Mouse (Mus musculus): ENCODE results near the gene Dbn1. TPM values are rescaled to one million over a fixed set of nuclear protein-coding genes. Genes with fewer than 3 reads are reported as not detected.
A peak's percentile ranks its signal among the peaks of the same experiment; 100 is the strongest.

The Dbn1 gene
- 20.6 and 21.6 TPM in 2 replicates for polyA plus RNA-seq (2012; rRNA removed)

DNA sequence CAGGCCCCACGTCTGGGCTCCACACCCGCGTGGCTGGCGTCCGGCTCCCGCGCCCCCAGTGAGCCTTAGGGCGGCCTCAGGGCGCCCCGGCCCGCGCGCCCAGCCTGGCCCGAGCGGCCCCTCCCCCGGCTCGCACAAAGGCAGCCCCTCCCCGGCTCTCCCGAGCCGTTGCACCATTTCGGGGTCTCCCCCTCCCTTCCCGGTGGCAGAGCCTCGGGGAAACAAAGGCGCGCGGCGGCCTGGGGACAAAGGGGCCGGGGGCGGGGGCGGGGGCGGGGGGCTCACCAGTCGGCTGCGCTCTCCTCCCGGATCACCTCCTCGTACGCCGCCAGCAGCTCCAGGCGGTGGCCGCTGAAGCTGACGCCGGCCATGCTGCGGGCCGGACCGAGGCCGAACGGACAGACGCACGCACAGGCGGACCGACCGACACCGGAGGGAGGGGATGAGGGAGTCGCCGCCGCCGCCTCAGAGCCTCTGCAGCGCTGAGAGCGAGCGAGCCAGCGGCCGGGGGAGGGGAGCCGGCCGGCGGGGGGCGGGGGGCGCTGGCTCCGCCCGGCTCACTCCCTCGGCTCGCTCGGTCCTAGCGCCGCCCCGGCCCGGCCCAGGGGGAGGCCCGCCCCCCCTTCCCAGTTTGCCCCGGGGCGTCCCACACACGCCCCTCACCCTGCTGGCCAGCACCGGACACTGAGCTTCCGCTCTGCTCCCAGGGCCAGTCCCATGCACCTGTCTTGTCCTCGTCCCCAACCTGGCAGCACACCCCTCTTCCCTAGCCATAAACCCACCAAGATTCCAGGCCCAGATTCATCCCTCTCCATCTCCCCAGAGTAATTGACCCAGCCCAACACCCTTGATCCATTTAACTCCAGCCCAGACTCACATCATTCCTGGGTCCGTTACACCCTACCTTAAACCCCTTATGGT is at the start of gene Dbn1:
Dbn1 (minus strand) TSS at position 534 of the 921 bp plus-strand sequence.
- Histone ChIP-seq H3K4me1 (ENCODE audit: control insufficient read depth, insufficient read depth, low read length) (peaks cover 7% of the 10 kb centered on the region), H3K4me3 (replicated peaks; ENCODE audit: extremely low read depth, low read depth, low read length) (peak within 1 kb of the TSS; percentile 70)
- TF ChIP-seq POLR2A (IDR thresholded peaks at IDR 0.05; ENCODE audit: borderline replicate concordance, extremely low read depth, low read depth, low read length): no peak
- TF ChIP-seq CTCF (IDR thresholded peaks at IDR 0.05; ENCODE audit: insufficient read depth, low read length): no peak
- no peak for DNase-seq
- WGBS: 2% methylated on average over 64 of the region's 83 CpGs

GRCm38 (mm10) chr13:55536194-55537175 is 48.6 kb upstream of the Dbn1 start, which contains the start of gene Ddx41:
Ddx41 (minus strand) TSS chr13:55536658.
- peak; percentile 100 for DNase-seq
- whole genome bisulfite sequencing: 1% methylated on average over 70 of the region's 70 CpGs
- Histone ChIP-seq H3K4me1 (ENCODE audit: control insufficient read depth, insufficient read depth, low read length) (no peaks in the 10 kb centered on the region; the same call in 1 of the 2 replicates), H3K4me3 (replicated peaks; ENCODE audit: extremely low read depth, low read depth, low read length) (peak within 1 kb of the TSS; percentile 75)
- TF ChIP-seq POLR2A (IDR thresholded peaks at IDR 0.05; ENCODE audit: borderline replicate concordance, extremely low read depth, low read depth, low read length): peak; percentile 76; the same call in 1 of the 2 replicates
- peak; percentile 79 for TF ChIP-seq CTCF (IDR thresholded peaks at IDR 0.05; ENCODE audit: insufficient read depth, low read length)

DNA sequence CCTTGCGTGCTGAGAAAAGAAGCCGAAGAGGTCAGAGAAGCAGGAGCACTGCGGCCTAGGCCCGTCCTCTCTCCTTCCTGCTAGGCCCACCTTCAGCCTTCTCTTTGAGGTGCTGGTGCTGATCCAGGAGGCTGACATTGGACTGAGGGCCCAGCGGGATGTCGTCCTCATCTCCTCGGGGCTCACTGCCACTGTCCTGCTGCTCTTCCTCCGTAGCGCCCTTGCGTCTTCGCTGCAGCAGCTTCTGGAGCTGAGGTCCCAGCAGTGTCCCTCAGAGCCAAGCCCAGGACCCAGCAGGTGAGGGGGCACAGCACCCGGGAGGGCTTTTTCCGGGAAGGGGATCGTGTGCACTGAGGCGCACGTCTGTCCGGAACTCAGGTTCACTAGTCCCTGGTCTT is 47.9 kb upstream of the Dbn1 start:
- 14% methylated on average over 17 of the region's 17 CpGs for WGBS

DNA sequence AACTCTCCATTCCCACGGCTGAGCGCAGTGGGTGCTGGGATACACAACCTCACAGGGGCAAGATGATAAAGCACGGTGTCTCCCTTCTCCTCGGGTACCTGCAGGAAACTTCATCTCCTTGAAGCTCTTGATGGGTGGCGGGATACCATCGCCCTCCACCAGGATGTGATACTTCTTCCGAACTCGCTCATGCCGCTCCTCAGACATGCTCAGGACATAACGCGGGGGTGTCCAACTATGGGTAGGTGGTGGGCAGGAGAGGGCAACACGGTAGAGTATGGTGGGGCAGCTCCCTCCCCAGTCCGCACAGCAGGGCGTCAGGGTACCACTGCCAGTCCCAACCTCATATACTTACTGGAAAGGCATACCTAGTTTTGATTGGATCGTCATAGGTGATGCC is 47.3 kb upstream of the Dbn1 start:
- no peak for TF ChIP-seq CTCF (IDR thresholded peaks at IDR 0.05; ENCODE audit: insufficient read depth, low read length)
- TF ChIP-seq POLR2A (IDR thresholded peaks at IDR 0.05; ENCODE audit: borderline replicate concordance, extremely low read depth, low read depth, low read length): no peak
- no peak overlapping the region for H3K4me3 ChIP-seq (replicated peaks; ENCODE audit: extremely low read depth, low read depth, low read length)
- DNase-seq: no peak
- 86% methylated on average over 15 of the region's 15 CpGs for WGBS
- H3K4me1 ChIP-seq (ENCODE audit: control insufficient read depth, insufficient read depth, low read length): no peaks in the 10 kb centered on the region; the same call in 1 of the 2 replicates

More for the DNA sequence above, 47.9 kb upstream of the Dbn1 start:
- Histone ChIP-seq H3K4me1 (ENCODE audit: control insufficient read depth, insufficient read depth, low read length) (no peaks in the 10 kb centered on the region; the same call in 1 of the 2 replicates), H3K4me3 (replicated peaks; ENCODE audit: extremely low read depth, low read depth, low read length) (peak overlapping the region; percentile 75)
- TF ChIP-seq POLR2A (IDR thresholded peaks at IDR 0.05; ENCODE audit: borderline replicate concordance, extremely low read depth, low read depth, low read length) (no peak), CTCF (IDR thresholded peaks at IDR 0.05; ENCODE audit: insufficient read depth, low read length) (no peak)
- DNase-seq: no peak

DNA sequence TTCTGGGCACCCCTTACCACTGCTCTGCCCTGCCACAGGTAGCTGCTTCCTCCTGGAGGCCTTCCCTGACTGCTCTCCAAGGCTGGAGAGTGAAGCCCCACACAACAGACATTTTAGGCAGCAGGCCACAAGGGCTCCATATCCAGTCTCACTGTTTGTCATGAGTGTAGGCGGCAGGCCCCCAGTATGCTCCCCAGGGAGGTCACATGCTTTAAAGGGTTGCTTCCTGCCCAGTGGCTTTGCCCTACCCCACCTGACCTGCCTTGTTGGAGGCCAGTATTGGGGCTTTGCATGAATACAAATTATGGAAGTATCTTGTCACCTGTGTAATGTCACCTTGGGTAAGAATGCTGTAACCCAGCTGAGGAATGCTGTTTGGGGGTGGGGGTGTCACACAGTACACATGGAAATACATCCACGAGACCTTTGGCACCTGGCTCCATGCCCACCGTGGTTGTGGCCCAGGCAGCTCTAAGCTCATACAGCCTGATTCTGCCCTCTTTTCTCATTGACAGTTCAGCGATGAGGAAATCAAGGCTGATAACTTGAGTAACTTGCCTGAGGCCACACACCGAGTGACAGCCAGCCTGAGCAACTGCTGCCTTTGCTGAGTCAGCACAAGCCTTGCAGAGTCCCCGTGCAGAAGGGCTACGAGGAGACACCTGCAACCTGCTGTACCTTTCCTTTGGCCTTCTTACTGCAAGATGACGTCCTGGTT is 41.4 kb upstream of the Dbn1 start, which contains the start of gene Dok3:
Dok3 (minus strand) TSS at position 99 of the 718 bp plus-strand sequence.
- no peak for TF ChIP-seq CTCF (IDR thresholded peaks at IDR 0.05; ENCODE audit: insufficient read depth, low read length)
- no peak for TF ChIP-seq POLR2A (IDR thresholded peaks at IDR 0.05; ENCODE audit: borderline replicate concordance, extremely low read depth, low read depth, low read length)
- DNase-seq: no peak
- H3K4me3 ChIP-seq (replicated peaks; ENCODE audit: extremely low read depth, low read depth, low read length): peak within 1 kb of the TSS; percentile 39
- H3K4me1 ChIP-seq (ENCODE audit: control insufficient read depth, insufficient read depth, low read length): no peaks in the 10 kb centered on the region
- WGBS: 70% methylated on average over 8 of the region's 8 CpGs

- TF ChIP-seq CTCF (IDR thresholded peaks at IDR 0.05; ENCODE audit: insufficient read depth, low read length): no peak
- no peak for TF ChIP-seq POLR2A (IDR thresholded peaks at IDR 0.05; ENCODE audit: borderline replicate concordance, extremely low read depth, low read depth, low read length)
- no peak for DNase-seq
- Histone ChIP-seq H3K4me3 (replicated peaks; ENCODE audit: extremely low read depth, low read depth, low read length) (peak overlapping the region; percentile 39), H3K4me1 (ENCODE audit: control insufficient read depth, insufficient read depth, low read length) (no peaks in the 10 kb centered on the region)
- 59% methylated on average over 18 of the region's 18 CpGs for WGBS
Measured at GRCm38 (mm10) chr13:55527834-55528772, 40.2 kb upstream of the Dbn1 start.

- Histone ChIP-seq H3K4me3 (replicated peaks; ENCODE audit: extremely low read depth, low read depth, low read length) (no peak overlapping the region), H3K4me1 (ENCODE audit: control insufficient read depth, insufficient read depth, low read length) (no peaks in the 10 kb centered on the region)
- TF ChIP-seq CTCF (IDR thresholded peaks at IDR 0.05; ENCODE audit: insufficient read depth, low read length) (no peak), POLR2A (IDR thresholded peaks at IDR 0.05; ENCODE audit: borderline replicate concordance, extremely low read depth, low read depth, low read length) (no peak)
- DNase-seq: no peak
- 77% methylated on average over 16 of the region's 16 CpGs for WGBS
Measured at GRCm38 (mm10) chr13:55527212-55527611, 39.3 kb upstream of the Dbn1 start.

Data from lung, adult 2 months (tissue).